Mouse (Mus musculus): ENCODE measurements at regions not wholly inside any gene's neighbourhood (a gene's known extent, or its start where the extent isn't known, plus 50 kb on each side); places are given as distances from the start of the nearest gene placed in this dataset.

DNA sequence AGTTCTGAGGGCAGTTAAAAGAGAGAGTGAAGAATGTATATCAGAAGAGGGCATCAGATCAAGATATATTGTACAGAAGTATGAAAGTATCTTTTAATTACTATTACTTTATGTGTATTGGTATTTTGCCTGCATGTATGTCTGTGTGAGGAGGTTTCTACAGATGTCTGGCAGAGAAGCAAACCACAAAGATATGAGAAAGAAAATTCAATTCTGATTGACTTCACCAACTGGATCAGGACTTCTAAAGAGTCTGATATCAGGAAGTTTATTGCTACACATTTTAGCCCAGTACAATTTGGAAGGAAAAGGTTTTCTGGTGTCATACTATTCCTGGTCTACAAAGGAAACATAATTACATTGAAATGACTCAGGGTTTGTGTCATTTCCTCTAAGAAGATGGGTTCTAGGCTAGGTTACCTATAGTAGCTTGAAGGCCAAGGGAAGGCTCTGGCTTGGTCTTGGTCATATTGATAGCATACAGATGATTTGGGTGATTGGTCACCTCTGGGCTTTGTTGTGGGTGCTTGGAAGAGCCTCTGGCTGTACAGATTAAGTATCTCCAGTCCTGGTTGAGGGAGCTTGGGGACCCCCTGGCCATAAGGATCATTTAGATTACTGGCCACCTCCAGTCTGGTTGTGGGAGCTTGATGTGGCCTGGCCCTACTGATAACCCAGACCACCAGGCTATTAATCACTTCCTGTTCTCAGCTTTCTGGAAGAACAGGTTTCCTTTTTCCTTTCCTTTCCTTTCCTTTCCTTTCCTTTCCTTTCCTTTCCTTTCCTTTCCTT lies 275.1 kb upstream of the Pkn2 start:
- DNase-seq = no peak

DNA sequence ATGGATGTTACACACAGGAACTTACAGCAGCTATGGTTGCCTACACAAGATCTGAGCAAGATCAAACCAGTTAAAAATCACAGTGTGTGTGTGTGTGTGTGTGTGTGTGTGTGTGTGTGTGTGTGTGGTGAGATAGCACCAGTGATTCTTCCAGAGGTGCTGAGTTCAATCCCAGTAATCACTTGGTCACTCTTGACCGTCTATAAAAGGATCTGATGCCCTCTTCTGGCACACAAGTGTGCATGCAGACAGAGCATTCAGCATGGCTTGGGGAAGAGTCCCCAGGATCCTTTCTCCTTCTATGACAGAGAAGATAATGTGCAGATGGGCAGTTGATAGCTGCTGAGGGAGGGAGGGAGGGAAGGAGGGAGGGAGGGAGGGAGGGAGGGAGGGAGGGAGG lies 274.4 kb upstream of the Pkn2 start:
- DNase-seq = no peak

DNA sequence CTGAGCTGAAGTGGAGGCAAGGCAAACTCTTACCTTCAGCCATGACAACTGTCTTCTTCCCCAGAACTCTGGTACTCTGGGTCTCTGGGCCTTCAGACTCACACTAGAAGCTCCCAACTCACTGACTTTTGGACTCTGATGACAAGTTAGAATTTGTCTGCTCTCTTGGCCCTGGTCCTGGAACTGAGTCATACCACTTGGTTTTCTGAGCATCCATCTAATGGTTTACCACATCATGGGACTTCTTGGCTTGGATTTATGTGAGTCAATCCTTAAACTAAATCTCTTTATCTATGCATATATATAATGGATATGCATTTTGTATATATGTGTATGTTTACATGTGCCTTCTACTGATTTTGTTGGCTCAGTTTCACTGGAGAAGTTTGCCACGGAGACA lies 273.8 kb upstream of the Pkn2 start:
- peak; percentile 38 for DNase-seq

DNA sequence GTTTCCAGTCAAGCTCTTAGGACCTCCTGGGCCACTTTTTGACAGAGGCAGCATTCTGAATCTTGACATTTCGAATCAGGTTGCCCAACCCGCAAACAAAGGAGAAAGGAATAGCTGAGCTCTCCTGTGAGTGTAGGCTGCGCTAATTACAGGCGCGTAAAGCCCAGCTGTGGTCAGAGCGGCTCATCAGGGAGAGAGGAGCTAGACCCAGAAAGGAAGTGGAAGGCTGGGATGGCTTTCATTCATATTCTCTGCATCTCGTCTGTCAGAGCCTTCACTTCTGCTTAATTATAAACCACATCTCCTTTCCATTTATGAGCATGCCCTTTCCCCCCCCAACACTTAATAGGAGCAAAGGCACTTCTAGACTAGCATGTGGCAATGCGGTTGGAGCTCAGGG lies 265.7 kb upstream of the Pkn2 start:
- no peak for DNase-seq

DNA sequence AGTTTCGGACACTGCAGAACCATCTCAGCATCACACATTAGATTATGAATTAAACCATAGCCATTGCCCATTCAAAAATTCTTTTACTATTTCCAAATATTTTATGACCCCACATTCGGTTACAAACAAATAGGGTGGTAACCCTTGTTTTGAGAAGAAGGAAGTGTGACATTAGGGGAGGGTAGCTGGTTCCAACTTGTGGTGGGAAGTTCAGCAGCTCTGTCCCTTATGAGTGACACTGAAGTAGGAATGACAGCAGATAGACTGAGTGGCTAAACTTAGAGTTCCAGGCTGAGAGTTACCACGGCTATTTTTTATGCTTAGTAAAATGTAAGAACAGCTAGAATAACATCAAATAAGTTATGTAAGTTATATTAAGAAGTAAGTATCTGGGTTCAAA lies 257.1 kb upstream of the Pkn2 start:
- no peak for DNase-seq

DNA sequence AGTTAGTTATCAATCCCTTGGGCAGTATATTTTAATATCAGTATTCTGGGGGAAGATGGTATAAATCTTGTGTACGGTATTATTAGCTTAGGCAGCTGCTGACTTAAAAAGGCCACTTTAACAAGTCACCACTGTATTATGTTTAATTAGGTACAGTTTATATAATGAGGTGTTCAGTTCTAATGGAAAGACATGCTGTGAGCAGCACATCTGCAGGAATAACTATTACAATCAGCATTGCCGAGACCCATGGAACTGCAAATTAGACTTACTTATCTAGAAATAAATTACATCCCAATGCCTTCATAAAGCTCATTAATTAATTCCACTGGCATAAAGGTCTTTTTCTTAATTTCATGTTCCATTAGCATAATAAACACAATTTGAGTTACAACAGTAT lies 252.7 kb upstream of the Pkn2 start:
- no peak for DNase-seq

DNA sequence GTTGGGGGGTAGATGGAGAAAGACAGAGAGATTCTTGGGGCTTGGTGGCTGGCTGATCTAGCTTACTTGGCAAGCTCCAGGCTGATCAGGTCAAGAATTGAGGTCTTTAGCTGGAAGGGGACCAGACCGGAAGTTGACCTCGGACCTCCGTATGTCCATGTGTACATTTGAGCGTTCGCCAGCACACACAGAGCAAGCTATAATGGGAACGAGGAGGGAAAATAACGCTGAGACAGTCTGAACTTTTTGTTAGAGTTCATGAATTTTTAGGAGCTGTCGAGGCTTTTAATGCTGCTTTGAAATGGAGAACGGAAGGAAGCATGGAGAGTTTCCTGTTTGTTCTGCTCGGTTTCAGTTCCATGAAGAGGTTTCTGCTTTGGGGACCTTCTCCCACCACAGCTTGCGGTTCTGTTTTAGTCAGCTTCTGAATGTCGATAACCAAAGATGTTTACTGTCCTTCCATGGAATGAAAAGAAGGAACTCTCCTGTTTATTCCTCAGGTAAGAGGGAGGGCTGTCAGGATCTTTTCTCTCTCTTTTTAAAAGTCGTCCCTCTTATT lies 226.0 kb upstream of the Pkn2 start:
- DNase-seq = no peak

DNA sequence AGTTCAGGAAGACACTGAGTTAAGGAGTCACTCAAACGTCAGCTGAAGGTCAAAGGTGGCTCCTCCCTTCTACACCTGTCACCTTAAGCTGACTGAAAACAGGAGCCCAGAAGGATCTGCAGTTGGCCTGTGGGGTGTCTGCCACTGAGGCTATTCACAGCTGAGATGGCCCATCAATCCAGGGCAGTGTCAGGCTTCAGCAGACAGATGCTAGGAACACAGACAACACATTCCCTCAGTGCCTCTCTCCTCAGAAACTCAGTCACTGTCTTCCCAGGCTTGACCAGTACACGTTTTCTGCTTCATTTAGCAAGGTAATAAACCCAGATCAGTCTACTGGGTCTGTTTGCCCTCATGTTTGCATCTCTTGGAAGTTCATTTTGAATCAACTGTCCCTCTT lies 222.9 kb upstream of the Pkn2 start:
- DNase-seq = no peak

DNA sequence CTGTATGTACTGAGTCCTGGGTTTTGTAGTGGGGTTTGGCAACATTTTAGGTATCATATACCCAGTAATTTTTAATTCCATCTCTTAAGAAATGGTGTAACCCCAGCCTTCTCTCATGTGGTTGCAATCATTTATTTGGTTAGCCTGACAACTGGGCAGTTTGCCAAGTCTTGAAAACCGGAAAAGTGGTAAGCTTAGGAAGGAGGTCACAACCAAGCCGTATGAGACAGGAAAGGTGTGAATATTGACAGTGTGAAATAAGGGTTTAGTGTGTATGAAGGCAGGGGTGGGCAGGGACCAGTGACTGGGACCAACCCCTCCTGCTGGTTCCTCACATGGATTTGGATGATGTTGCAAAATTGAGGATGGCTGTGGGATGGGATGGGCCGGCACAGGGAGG lies 221.5 kb upstream of the Pkn2 start:
- DNase-seq = no peak

DNA sequence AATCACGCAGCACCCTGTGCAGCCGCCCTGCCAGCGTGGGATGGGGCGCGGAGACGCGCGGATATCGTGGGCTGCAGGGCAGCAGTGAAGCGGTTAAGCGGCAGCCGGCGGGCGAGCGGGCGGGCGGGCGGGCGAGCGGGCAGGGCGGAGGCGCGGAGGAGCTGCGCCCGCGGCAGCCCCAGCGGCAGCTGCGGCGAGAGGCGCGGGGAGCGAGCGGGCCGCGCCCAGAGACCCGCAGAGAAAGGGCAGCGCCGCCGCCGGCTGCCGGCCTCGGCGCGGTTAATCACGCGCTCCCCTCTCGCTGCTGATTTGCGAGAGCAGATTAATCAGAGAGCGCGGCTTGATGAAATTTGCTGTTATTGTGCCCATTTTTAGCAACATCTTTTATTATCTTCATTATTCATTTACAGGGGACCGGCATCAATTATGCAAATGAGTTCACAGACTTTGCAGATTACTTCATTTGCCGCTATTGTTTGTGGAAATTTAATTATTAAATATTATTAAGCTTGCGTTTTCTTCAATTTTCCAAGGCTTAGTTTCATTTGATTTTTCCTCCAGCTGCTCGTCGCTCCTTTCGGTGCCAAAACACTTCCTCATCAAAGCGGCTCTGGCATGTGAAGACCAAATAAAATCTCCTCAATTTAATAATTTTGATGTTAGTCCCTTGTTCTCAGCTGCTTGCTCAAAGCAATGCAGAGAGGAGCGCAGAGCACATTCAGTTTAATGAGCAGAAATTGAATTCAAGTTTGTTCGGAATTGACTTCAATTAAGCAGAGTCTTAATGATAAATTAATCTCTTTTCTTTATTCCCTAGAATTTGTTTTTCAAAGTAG lies 219.2 kb upstream of the Pkn2 start:
- peak; percentile 33 for DNase-seq

DNA sequence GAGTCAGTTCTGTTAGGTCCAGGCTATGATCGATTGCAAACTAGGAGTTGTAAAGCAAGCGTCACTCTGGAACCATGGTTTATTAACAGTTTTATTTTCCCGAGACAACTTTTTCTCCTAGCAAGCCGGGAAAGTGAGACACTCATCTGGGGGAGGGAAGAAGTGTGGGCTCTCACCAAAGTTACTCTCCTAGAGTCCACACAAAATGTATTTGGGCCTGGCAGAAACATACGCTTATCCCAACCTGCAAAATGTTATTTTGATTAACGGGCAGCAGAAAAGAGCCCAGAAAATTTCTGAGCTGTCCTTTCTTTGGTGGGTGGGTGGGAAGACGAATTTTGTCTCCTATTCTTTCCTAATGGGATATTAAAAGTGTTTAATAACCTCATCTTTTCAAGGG lies 218.4 kb upstream of the Pkn2 start:
- DNase-seq = no peak

DNA sequence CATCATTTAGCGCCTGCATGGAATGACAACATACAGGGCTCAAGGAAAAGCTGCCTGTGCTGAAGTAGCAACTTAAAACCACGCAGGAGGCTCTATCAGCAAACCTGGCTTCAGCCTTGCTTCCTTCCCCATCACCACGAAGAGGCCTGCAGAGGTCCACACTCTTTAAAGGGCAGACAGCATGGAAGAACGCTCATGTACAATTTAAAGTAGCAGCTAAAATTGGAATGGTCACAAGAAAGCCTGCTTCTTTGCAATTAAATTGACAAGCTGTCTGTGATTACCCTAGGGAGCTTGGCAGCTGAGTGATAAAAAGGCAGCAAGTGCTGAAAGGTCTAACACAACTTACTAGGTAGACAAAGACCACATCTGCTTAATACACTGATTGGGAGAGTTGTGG lies 210.4 kb upstream of the Pkn2 start:
- no peak for DNase-seq

DNA sequence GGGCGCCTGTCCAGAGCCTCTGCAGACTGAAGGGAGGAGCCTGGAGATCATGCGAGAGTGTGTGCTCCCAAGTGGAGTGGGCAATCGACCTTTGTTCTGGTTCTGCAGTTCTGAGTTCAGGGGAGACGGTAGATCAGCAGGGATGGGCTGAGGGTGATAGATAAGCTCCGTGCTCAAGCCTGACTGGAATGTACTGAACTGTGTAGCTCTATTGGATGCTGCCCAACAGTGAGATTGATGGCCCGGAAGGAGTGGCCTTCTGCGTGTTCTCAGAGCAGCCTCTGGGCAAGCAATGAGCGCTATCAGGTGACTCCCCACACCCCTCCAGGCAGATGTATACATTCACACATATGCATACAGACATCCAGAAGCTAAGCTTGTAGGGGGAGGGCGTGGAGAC lies 209.1 kb upstream of the Pkn2 start:
- peak; percentile 12 for DNase-seq

DNA sequence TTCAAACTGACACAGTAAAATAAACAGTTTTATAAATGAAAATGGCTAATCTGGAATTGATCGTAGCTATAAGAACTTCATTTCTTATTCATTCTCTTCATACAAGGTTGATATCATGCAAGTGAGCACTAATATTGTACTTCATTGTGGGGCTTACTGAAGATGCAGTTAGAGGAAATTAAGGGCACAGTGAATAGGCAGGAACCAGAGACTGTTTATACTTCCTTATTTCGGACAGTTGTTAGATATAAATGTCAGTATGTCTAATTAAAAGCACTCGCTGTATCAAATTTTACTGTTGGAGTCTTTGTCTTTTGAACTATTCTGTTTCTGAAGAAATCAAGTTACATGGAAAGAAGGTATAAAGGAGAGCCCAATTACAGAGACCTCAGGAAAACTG lies 208.5 kb upstream of the Pkn2 start:
- DNase-seq = no peak

DNA sequence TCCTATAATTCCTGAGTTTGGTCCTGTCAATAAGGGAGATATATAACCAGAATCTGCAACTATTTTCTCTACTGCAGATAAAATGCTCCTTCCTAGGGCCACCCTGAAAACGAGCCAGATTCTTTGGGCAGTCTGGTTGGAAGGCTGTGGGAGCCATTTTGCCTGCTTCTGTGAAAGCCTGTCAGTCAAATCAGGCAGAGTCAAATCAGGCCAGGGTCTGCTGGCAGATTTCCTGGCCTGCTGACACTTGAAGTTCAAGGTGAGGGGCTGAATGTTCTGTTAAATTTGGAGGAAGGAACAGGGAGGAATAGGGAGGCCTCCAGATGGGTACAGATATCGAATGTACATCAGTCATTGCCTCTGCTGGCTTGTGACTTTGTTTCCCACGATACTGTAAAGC lies 206.0 kb upstream of the Pkn2 start:
- DNase-seq = peak; percentile 8

DNA sequence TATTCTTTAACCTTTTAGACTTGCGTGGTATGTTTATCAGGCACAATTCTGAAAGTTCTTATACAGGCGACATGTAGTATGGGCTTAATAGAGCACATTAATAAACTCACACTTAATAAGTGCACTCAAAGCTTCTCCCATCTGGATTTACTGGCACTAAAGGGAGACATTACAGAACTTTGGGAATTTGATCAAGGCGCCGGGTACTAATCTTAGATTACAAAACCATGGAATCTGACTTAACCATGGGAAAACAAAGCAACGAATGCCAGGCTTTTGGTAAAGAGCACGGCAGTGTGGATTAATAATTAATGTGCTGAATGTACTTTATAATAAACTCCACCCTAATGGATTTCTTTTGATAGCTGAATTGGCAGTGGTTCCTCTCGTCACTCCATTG lies 196.5 kb upstream of the Pkn2 start:
- no peak for DNase-seq

DNA sequence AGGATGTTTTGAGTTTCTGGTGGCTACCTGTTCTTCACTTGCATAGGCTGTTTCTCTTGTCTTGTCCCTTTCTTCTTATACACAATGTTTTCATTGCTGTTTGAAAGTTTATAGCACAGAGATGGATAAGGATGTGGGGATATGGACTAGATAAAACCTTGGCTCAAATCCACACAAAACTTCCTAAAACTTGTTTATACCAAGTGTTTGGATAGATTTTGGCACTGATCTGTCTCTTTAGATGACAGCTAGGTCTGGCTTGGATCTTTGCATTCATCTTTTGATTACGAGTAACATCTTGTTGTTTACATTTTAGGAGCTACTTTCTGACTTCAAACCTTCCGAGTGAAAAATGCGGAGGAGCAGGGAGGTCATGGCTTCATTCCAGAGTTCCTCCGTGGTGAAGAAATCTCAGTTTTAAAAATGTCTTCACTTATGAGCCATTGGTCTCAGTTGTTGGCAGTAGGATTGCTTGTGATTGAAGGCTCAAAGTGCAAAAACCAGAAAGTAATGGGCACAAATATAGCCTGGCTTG lies 190.1 kb upstream of the Pkn2 start:
- no peak for DNase-seq

DNA sequence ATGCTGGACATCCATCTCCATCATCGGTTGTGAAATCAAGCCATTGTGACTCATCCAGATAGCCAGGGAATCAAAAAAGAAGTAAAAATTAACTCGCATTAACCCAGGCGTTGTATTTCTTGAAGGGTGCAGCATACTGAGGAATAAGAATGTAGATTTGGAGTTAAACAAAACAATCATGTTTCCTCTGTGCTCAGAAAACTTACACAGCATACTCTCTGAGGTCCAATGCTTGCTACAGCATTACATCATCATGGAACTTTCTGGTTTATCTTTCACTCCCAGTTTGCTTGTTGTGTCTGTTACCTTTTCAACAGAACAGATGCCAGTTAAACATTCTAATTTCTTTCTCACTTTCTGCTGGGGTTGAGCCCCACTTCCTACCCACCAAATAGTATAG lies 173.1 kb upstream of the Pkn2 start:
- DNase-seq = no peak

DNA sequence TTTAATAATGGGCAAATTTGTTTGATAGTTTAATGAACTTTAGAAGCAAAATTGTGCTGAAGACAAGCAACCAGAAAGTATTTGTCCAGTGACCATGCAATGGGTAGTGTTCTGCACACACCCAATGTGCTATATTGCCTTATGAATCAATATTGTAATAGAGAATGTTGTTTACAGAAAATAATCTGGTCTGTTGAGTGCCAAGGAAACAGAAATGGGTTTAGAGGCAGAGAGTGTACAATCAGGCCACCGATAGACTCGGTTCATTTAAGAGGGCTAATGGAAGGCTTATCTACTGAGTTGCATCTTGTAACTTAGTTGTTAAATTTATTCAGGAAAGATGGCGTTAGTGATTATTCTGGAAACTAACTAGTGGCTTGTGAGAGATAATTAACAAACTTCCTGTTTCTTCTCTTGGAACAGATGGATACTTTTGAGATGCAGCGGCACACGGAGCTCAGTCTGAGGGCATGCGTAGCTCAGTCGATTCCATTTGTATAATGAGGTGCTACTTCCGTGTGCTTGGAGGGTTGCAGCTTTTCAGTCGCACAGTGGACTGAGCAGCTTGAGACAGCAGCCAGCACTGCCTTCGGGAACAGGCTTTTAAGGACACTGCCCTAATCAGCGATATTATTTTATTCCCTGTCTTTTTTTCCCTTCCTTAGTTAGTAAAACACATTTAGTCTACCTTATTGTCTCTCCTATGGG lies 171.6 kb upstream of the Pkn2 start:
- DNase-seq = no peak

DNA sequence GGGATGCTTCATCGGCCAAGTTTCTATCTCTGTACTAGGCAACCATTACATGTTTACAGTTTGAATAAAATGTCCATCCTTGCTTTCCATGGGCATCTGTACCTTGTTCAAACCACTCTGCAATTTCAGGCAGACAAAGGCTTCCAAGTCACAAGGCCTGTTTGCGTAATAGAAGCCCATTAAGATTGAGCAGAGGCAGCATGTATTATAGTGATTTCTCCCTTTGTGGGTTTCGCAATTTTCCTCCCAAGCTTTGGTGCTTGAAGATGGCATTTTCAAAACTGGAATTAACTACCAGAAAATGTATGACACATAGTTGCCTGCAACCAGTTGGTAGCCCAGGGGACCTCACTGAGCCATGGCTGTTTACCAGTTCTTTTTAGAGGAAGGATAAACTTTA lies 158.9 kb upstream of the Pkn2 start:
- no peak for DNase-seq

DNA sequence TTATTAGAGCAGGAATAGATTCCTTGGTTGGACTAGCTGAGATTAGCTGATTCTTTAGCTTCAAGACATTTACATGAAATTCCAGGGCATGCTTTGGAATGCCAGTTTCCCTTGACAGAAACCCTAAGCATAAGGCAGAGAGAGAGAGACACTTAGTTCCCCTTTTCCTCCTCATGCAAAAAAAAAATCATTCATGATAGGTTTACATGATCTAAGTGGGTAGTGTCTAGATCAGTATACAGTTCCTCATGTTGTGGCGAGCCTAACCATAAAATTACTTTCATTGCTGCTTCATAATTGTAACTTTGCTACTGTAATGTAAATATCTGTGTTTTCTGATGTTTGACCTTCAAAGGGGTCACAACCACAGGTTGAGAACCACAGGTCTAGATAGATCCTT lies 154.3 kb upstream of the Pkn2 start:
- DNase-seq = no peak

DNA sequence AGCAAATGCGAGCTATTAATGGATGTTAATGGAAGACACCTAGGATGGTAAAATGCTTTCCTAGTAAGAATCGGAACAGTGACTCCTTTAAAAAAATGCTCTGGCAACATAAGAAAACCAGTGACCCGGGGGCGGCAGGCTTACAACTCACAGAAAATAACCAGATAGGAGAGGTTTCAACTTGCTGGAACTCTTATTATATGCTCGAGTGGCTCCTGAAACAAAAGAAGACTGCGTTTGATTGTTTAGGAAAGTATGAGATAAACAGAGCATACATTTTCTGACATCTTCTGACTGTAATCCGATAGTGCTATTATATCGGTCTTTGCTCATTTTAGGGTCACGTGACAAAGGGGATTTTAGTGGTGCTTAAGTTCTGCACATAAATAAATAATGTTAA lies 152.8 kb upstream of the Pkn2 start:
- no peak for DNase-seq

DNA sequence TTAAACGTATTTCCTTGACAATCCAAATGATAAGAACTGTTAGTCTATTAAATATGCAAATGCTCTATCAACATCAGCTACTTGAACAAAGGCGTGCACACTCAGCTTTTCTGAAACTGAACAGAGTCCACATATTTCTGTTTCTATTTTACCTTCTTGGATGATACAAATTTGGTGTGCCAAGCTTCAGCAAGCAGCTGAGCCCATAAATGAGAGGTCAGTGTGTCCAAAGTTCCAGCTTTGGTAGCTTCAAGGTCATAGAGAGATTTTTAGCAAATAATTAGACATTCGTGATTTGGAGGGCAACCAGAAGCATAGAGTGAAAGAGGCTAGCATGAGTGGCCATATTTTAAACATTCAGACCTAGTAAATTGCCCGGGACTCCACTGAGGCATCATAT lies 140.7 kb upstream of the Pkn2 start:
- no peak for DNase-seq

Measured in adrenal gland, postnatal 25 days (tissue).